ENCODE assay signal across 8 mouse cellular contexts in genomic region chr3:35937345-35937744, GRCm38 (mm10). TPM values are rescaled to one million over a fixed set of nuclear protein-coding genes. Genes with fewer than 3 reads are reported as not detected.
DNase-seq lines count a peak whose midpoint lies in the region; ATAC-seq and TF ChIP-seq lines count a peak whose summit lies in the region.

Gene Dcun1d1, minus strand, starts transcription at chr3:35937445.

- intact Hi-C loops in left cerebral cortex, postnatal 10 days (cut with DNase I) = no loop called here

- peaks cover 5% of the 10 kb centered on the region; the same call in 1 of the 2 replicates for H3K36me3 ChIP-seq in heart, embryonic 12.5 days

- no peak within 1 kb of the TSS for H3K27ac ChIP-seq in layer of hippocampus, adult 2 months
- H3K27ac ChIP-seq in cortical plate, adult 2 months (ENCODE audit: insufficient read depth, low read length) = no peak within 1 kb of the TSS
- no peak within 1 kb of the TSS for H3K27ac ChIP-seq in heart, embryonic 12.5 days (ENCODE audit: poor library complexity, severe bottlenecking)

- H3K9ac ChIP-seq in heart, embryonic 12.5 days = no peak within 1 kb of the TSS

- DNase-seq in layer of hippocampus, adult 2 months (ENCODE audit: low spot score in 2 of 2) = no peak
- no peak for DNase-seq in layer of hippocampus, adult 11-12 months (ENCODE audit: low spot score)
- no peak for DNase-seq in left cerebral cortex, postnatal 10 days (ENCODE audit: extremely low spot score in 1 of 2, low spot score in 2 of 2)
- DNase-seq in ovary, adult 18-20 months (ENCODE audit: low spot score) = no peak
- no peak for DNase-seq in embryo, embryonic 11 days

- no peak for TF ChIP-seq POLR2A in cortical plate, adult 2 months (IDR thresholded peaks at IDR 0.05; ENCODE audit: extremely low read depth, insufficient read depth, low read length)

- no peaks in the 10 kb centered on the region for H3K27me3 ChIP-seq in heart, embryonic 12.5 days (replicated peaks)

- H3K9me3 ChIP-seq in heart, embryonic 12.5 days (replicated peaks) = no peaks in the 10 kb centered on the region

- H3K4me2 ChIP-seq in heart, embryonic 12.5 days = no peak within 1 kb of the TSS

- 90% methylated on average over 6 of the region's 6 CpGs for WGBS in heart, embryonic 12.5 days

- no peak for ATAC-seq in heart, embryonic 12.5 days (ENCODE audit: insufficient number of reproducible peaks, low FRiP score)
- no peak for ATAC-seq in monocyte, adult 5-6 weeks (replicated peaks; ENCODE audit: insufficient number of reproducible peaks, low FRiP score, low TSS enrichment, poor library complexity, severe bottlenecking)

- no peak for TF ChIP-seq CTCF in layer of hippocampus, adult 2 months (conservative IDR thresholded peaks at IDR 0.05)
- no peak for TF ChIP-seq CTCF in cortical plate, adult 2 months (IDR thresholded peaks at IDR 0.05; ENCODE audit: extremely low read depth, insufficient read depth, low read length)

- no peak within 1 kb of the TSS for H3K4me3 ChIP-seq in layer of hippocampus, adult 2 months
- no peak within 1 kb of the TSS for H3K4me3 ChIP-seq in cortical plate, adult 2 months (ENCODE audit: insufficient read depth, low read length)
- H3K4me3 ChIP-seq in heart, embryonic 12.5 days = no peak within 1 kb of the TSS

- no peaks in the 10 kb centered on the region; the same call in 1 of the 2 replicates for H3K4me1 ChIP-seq in cortical plate, adult 2 months (ENCODE audit: control insufficient read depth, insufficient read depth, low read length)
- peaks cover 11% of the 10 kb centered on the region; the same call in 1 of the 2 replicates for H3K4me1 ChIP-seq in heart, embryonic 12.5 days (replicated peaks)

RNA-seq across cellular contexts. Expression of gene Dcun1d1, which starts in this region (rescaled TPM):
- total RNA-seq in layer of hippocampus, adult 2 months (2021) = 10 to 100 TPM; 69.6 to 81.1 TPM
- 33.5 and 36.3 TPM in 2 replicates for polyA plus RNA-seq in cortical plate, adult 2 months (2012; rRNA removed)
- 80.5 and 82.6 TPM in 2 replicates for polyA plus RNA-seq in heart, embryonic 12.5 days (2016; fragmentation: Nextera tagmentation; extraction: Ambion mirVana)
- total RNA-seq in left cerebral cortex, postnatal 10 days (2021) = 10 to 100 TPM; 69.2 to 73.8 TPM
- 153 to 202 TPM (median 172 TPM) in 3 replicates for total RNA-seq in monocyte, adult 5-6 weeks (2017)
